Mouse (Mus musculus): Measurements from ENCODE around the gene Matn4. TPM values are rescaled to one million over a fixed set of nuclear protein-coding genes. Genes with fewer than 3 reads are reported as not detected.

Gene Matn4
- 1 to 10 TPM; 8.4 to 8.5 TPM for total RNA-seq (2021)
- long read RNA-seq, experiment 1, partial matches to known transcripts, result 0 of 2 reads
- long read RNA-seq, experiment 1, other reads (novel, unspliced or antisense), result 1 of 2 reads
- long read RNA-seq, experiment 2, partial matches to known transcripts, result 1 of 1 reads
- long read RNA-seq, experiment 2, other reads (novel, unspliced or antisense), result 0 of 1 reads

DNA sequence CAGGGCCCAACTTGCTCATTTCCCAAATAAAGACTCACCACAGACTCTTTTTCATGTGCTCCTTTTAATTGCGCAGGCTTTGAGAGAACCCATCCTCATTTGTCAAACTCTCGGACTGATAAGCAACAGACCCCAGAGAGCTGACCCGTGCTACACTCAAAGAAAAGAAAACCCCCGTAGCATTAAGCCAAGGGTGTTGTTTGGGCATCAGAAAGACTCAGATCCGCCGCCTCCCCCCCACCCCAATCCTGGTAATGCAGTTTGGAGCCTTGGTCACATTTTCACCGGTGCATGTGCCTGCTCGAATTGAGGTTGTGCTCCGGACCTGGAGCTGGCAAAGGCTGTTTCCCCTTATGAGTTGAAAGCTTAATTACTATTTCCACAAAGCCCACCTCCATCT lies at the start of gene Matn4:
Matn4 (minus strand) TSS at position 101 of the 400 bp plus-strand sequence.
- no peak for DNase-seq (ENCODE audit: low spot score in 2 of 2)

DNA sequence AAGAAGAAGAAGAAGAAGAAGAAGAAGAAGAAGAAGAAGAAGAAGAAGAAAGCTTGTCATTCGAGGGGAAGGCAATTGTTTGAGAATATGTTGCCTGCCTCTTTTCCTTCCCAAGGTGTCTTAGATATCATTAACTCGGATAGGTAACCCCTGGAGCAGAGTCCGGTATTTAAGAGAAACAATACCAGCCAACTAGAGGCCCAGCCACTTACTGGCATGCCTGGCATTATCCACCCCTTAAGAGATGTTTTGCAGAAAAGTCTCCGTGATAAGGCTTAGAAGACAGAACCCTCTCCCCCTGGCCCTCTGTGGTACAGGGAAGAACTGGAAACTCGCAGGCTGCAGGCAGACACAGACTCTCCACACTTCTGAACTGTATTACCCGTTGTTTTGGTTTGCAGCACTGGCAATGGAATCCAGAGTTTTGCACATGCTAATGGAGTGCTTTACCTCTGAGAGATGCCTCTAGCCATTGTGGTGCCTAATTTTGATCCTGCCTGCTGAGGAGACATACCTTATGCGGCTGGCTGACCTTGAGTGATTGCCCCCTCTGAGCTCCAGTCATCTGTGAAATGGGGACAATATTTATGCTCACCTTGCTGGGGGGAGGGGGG lies 49.0 kb upstream of the Matn4 start:
- DNase-seq (ENCODE audit: low spot score in 2 of 2), result no peak

DNA sequence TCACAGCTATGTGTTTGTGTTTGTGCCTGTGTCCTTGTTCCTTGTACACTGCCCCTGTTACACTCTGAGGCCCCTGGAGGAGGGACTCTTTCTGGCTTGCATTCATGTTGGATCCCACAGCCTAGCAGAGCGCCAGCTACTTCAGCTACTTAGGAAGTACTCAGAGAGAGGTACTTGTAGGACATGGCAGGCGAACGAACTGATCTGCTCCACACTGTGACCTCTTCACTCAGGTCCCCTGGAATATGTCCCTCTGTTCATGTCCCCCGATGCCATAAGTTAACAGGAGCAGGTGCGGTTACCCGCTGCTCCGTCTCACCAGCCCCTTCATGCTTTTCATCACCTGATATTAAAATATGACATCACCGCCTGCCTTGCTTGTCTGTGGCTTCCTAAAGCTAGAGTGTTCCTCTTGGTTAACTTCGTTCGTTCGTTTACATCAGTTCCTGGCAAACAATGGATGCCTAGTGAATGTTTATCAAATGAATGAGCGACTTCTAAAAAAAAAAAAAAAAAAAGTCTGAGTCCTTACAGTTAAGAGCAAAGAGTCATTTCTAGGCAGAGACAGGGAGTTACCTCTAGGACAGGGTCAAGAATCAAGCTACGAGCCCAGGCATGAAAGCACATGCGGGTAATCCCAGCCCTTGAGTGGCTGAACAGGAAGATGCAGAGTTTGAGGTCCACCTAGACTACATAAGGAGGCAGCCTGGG lies 48.2 kb upstream of the Matn4 start:
- no peak for DNase-seq (ENCODE audit: low spot score in 2 of 2)

DNA sequence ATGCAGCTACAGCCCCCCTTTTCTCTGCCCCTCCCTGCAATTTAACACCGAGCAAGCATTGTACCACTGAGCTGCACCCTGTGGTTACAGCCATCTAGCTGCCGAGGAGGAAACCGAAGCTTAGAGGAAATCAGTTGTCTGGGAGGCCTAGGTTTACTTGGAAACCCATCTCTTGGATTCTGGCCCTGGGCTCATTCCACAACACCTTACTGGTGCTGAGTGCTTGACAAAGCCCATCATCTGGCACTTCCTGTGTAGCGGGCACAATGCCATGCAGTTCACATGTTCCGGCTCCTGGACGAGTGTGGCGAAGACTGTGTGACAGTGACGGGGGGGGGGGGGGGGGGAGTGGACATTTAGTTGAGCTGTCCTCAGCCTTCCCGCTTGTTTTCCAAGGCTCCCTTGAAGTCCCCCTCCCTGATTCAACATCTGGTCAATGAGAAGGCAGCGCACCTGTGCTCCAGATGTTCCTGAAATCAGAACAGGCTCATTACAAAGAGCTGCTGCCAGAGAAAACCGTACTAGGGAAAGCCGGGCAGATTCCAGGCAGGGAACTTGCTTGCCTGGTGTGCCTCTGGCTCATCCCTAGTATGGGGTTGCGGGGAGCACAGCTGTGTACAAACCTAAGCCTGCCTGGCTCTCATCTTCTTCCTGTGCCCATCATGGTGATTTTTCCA lies 47.2 kb upstream of the Matn4 start:
- no peak for DNase-seq (ENCODE audit: low spot score in 2 of 2)

DNA sequence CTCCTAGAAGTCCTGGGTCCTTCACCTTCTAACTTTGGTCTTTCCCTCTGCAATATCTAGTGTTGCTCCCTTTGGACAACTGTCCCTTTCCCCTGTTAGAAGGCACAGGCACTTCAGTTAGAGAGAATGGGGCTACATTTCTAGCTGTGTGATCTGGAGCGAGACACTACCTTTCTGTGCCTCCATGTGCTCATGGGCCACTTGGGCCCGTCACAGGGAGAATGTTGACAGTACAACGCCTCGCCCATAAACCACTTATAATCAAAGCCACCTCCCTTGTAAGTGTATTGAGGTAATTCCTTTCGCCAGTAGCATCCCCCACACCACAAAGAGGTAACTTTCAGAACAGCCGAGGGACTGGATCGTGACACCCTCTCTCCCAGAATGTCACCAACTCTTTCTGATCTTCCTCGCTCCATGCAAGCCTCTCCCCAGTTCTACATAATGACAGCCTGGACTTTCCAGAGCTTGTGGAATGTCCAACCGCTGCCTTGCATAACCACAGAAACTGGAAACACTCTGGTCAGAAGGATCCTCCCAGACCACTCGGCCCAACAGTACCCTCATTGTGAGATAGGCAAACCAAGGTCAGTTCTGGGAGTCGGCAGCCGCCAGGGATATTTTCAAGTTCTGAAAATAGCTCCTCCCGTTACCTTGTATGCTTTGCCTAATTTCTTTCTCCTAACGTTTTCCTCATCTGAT lies 44.5 kb upstream of the Matn4 start:
- DNase-seq (ENCODE audit: low spot score in 2 of 2), result no peak

DNA sequence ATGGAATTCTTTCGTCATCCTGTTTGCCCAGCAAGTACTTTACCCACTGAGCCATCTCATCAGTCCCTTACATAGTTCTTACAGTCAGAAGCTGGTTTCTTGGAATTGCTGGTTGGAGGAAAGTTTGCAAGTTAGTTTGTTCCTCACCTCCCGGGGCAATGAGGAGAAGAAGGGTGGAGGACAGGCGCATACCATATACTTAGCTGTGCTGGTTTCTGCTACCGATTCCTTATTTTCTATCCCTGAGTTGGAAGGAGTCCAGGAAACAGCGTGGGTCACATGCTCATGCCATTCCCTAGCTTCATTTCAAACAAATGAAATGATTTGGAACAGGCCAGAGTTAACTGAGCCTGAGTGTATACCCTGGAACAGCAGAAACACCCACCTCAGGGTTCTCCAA lies 44.0 kb upstream of the Matn4 start:
- DNase-seq (ENCODE audit: low spot score in 2 of 2), result no peak

DNA sequence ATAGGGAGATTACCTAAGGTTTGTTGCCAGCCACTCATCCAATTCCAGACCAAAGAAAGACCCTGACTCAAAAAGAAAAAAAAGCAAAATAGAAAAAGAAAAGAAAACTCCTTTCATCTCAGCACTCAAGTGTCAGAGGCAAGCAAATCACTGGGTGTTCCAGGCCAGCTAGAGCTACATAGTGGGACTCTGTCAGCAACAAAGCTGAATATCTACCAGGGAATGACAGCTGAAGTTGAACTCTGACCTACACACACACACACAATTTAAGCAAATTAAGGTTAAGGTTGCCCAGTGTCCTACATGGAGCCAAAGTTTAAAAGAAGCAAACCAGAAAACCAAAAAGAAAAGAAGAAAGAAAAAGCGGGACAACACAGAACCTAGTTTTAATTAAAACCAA lies 43.2 kb upstream of the Matn4 start:
- no peak for DNase-seq (ENCODE audit: low spot score in 2 of 2)

DNA sequence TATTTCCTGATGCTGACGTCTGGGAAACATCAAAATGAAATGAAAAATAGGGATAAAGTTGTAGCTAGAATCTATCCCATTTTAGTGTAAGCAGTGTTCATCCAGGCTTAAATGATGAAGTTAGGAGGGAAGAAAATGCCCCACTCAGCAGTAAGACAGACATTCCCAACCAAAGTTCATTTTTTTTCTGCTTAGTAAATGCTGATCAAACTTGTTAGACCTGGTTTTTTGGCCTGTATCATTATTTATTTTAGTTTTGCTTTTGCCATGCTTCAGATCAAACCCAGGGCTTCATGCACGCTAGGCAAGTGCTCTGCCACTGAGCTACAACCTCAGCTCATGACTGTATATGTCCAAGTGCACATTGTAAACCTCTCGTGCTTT lies 41.1 kb upstream of the Matn4 start:
- no peak for DNase-seq (ENCODE audit: low spot score in 2 of 2)

DNA sequence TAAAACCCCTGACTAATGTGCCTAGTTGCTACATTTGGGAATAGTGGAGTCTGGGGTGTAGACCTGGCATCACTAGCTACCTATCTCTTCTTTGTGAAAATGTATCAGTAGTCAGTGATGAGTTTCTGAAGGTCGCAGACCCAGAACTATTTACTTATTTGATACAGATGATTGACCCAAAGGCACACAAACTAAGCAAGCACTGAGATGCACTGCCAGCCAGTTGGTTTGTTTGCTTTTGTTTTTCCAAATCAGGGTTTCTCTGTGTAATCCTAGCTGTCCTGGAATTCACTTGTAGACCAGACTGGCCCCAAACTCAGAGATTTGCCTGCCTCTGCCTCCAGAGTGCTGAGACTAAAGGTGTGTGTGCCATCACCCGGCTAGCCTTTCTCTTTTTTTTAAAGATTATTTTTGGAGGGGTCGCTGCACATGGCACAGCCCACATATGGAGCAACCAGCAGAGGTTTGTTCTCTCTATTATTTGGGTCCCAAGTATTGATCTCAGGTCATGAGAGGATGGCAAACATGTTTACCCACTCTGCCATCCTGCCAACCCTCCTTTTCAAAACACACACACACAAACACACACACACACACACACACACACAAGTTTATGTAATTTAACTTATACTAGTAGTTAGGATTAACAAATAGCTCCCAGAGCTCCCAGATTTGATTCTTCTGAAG lies 40.6 kb upstream of the Matn4 start:
- DNase-seq (ENCODE audit: low spot score in 2 of 2), result no peak

DNA sequence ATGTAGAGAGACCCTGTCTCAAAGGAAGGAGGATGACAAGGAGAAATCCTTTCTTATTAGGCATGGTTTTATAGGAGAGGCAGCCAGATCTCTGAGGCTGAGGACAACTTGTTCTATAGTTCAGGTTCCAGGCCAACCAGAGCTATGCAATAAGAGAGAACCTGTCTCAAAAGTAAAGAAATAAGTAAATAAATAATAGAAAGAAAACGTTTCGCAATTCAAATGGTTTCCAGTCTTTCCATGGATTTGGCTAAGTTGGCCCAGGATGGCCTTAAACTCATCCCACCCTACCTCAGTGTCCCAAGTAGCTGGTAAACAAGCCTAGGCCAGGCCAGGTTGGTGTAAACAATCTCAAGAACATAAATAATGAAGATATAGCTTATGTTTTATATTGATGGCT lies 39.7 kb upstream of the Matn4 start:
- no peak for DNase-seq (ENCODE audit: low spot score in 2 of 2)

DNA sequence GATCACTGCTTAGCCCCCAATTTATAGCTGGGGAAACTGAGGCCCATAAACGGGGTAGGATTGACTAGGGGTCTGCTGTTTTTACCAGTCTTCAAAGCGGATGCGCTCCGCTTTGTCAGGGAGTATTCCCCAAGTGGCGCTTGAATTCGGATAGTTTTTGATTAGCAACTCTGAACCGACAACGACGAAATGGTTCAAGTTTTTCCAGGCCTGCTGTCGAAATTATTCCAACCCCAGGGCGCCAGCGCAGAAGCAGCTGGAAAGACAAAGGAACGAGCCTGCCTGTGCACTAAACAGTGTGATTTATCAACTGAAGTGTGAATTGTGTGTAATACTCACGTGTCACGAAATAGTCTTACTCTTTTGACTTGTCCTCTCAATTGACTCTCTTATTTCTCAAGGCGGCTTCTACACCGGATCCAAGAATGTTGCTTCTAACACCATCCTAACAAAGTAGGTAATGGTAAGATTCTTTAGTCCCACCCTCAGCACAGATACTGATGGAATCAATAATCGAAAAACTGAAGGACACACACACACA lies 38.6 kb upstream of the Matn4 start, which contains the start of gene Sdc4:
Sdc4 (minus strand) TSS at position 428 of the 541 bp plus-strand sequence.
- no peak for DNase-seq (ENCODE audit: low spot score in 2 of 2)

DNA sequence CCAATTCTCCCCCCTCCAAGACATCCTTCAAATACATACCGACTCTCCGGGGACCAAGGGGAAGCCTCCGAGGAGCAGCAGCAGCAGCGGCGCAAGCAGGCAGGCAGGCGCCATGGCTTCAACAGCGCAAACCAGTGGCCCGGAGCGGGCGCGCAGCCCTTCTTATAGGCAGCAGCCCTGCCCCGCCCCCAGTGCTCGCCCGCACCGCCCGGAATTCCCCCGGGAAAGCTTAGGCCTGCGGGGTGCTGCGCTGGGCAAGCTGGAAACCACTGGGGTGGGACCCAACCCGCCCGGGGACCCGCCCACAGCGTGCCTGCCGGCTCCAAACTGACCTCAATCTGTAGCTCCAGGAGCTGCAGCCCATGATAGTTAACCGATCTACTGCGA lies 38.1 kb upstream of the Matn4 start:
- peak; percentile 65 for DNase-seq (ENCODE audit: low spot score in 2 of 2)

DNA sequence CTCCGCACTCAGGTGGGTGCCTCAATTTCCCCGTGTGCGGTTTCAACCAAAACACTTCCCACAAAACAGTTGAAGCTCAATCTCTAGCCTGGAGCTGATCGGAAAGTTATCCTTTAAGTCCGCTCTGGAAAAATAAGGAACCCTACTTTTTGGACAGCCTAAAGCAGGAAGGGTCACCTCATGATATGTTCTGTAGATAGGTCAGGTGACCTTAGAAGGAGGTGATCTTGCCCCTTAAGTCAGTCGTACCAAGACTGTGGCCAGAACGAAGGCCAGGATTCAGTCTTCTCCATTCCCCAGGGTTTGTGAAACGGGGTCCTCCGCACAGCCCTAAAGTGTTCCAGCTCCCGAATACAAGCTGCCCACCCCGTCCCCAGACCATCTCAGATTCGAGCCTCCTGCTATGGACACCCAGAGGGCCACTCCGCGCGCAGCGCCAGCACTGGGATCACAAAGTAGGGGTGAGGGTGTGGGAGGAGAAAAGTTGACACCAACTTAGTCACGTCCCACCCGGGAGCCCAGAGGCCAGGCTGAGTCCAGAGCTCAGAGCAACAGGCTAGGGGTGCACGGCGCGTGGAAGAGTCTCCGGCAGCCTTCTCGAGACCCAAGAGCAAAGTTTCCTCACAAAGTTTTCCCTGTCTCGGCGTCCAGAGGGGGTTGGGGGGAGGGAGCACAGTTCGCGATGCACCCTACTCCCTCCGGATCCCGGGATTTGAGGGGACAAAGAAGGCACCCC lies 37.5 kb upstream of the Matn4 start:
- DNase-seq (ENCODE audit: low spot score in 2 of 2), result no peak

DNA sequence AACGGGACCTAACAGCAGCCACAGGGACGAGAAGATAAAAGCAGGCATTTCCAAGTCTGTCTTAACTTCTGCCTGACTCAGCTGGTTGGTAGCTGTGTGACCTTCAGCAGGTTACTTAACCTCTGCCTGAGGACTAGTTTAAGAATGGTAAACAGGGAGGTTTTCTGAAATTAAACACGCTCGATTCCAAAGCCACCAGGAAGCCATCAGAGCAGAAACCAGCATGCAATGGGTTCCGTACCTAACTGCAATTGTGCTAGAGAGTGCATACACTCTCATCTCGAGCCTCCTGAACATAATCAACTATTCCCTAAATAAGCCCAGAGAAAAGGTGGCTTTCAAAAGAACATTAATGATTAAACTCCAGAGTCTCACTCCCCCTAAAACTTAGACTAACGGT lies 36.8 kb upstream of the Matn4 start:
- DNase-seq (ENCODE audit: low spot score in 2 of 2), result no peak

DNA sequence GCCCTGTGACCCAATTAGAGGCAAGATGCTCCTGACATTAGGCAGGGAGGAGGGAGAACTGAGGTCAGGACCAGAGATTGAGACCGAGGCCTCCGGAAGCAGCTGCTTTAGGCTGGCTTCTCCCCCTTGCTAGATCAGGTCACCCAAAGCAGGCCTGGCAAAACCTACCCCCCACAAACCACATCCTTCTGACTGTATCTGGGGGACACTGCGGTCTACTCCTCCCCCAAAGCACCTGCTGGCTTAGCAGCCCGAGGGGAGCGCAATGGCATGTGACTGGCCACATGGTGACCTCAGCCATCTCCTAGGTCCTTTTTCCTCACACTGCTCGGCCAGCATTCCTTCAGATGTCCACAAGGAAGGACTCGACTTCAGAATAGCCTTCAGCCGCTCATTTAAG lies 36.2 kb upstream of the Matn4 start:
- DNase-seq (ENCODE audit: low spot score in 2 of 2), result no peak

DNA sequence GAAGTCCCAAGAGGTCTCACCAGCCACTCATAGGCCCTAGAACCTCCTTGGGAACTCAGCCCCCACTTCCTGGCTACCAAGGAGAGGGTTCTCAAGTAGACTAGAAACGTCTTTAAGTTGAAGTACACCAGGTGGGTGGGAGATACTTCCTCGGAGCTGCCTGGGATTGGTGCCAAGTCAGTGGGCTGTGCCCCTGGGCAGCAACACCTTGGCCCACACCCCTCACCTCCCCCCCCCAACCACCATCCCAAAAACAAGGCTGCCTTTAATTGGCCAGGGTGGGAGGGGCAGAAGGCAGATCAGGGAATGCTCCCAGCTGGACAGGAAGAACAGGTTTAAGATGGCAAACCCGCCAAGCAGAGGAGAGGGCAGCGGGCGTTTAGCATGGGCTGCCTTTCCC lies 35.4 kb upstream of the Matn4 start:
- DNase-seq (ENCODE audit: low spot score in 2 of 2), result no peak

DNA sequence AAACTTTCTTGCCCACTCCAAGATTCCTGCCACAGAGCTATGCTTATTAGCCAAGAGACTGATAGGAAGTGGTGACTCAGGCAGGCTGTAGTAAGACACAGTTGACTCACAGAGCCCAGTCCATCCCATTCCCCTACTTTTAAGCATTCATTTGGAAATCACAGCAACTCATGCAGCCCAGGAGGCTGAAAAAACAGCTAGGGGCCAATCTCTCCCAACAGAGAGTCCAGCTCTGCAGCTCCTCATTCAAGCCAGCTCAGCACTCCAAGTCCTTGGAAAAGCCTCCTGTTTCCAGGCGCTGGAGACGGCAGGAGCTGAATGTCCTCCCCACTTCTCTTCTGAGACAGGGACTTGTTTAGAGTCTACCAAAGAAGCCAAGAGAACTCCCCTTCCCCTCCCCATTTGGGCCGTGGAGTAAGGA lies 34.1 kb upstream of the Matn4 start:
- DNase-seq (ENCODE audit: low spot score in 2 of 2), result peak; percentile 12 to 41

DNA sequence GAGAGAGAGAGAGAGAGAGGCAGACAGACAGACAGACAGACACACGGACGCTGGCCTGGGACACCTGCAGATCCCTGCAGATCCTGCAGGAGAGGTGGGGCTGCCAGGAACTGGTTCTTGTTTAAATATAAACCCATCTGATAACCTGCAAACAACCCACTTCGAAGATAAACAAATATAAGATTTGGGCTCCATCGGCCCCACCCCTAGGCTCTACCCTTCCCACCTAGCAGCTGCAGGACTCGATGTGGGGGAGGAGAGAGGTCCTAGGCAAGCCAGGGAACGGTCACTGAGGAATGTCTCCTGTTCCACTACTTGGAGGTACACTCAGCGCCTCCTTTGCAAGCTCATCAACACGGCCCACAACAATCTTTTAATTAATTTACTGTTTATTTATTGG lies 33.3 kb upstream of the Matn4 start:
- DNase-seq (ENCODE audit: low spot score in 2 of 2), result no peak

DNA sequence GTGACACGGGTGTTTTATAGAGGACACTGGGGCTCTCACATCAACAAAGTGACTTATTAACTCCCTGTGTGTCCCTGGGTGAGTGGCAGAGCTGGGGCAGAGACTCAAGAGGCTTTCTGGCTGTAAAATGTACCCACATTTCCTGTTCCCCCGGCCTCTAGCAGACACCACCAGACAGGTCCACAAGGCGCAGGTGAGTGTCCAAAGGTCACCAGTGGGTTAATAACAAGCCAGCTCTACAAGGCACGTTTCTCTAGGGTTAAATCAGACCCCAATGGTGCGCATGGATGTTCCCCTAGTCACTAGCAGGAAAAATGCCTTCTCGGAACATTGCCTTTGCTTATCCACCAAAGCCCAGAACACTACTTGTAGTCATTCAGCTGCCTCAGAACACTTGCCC lies 32.8 kb upstream of the Matn4 start:
- no peak for DNase-seq (ENCODE audit: low spot score in 2 of 2)

DNA sequence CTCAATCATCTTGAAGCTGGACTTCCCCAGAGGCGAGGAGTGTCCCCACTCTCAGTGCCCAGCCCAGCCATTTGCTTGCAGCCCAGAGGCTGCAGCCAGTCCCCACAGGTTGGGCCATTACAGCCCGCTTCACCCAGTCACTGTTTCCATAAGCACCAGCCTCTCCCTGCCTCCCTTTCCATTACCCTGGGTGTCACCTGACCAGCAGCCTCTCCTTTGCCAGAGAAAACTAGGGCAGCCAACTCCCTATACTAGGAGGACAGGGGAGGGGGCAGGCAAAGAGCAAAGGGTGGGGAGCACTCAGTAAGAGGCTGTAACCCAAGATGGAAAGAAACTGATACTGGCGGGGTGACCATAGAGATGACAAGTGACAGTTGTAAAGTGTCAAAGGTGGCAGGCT lies 32.0 kb upstream of the Matn4 start:
- DNase-seq (ENCODE audit: low spot score in 2 of 2), result no peak
